Mouse (Mus musculus): ENCODE data around the gene Trib2. TPM values are rescaled to one million over a fixed set of nuclear protein-coding genes. Genes with fewer than 3 reads are reported as not detected.

The Trib2 gene
- 150 and 174 TPM in 2 replicates for polyA plus RNA-seq (2014; fragmentation: Nextera tagmentation; extraction: Ambion mirVana)

- H3K4me3 ChIP-seq (replicated peaks; ENCODE audit: low read length): peak within 1 kb of the TSS; percentile 98
- H3K27me3 ChIP-seq (ENCODE audit: control insufficient read depth, insufficient read depth, low read length): no peaks in the 10 kb centered on the region
- H3K9me3 ChIP-seq (ENCODE audit: control insufficient read depth, low read length): no peaks in the 10 kb centered on the region
- H3K4me2 ChIP-seq (replicated peaks): peak within 1 kb of the TSS; percentile 90
- ATAC-seq (ENCODE audit: low FRiP score) (peak; percentile 93), DNase-seq (ENCODE audit: low spot score) (peak; percentile 92)
- H3K27ac ChIP-seq: peak within 1 kb of the TSS; percentile 98
- peaks cover 6% of the 10 kb centered on the region for H3K4me1 ChIP-seq (replicated peaks; ENCODE audit: control insufficient read depth, insufficient read depth, low read length)
- peak within 1 kb of the TSS; percentile 100 for H3K9ac ChIP-seq
- WGBS: under 1% methylated on average over 49 of the region's 50 CpGs
- no peaks in the 10 kb centered on the region for H3K36me3 ChIP-seq (replicated peaks; ENCODE audit: control insufficient read depth, insufficient read depth)
Observed at GRCm38 (mm10) chr12:15816740-15817178, at the start of gene Trib2. TSS of gene Trib2 (minus strand) at chr12:15816922.

- Histone ChIP-seq H3K36me3 (replicated peaks; ENCODE audit: control insufficient read depth, insufficient read depth) (no peaks in the 10 kb centered on the region), H3K4me1 (replicated peaks; ENCODE audit: control insufficient read depth, insufficient read depth, low read length) (no peaks in the 10 kb centered on the region), H3K4me3 (replicated peaks; ENCODE audit: low read length) (no peak overlapping the region), H3K27ac (no peak overlapping the region), H3K27me3 (ENCODE audit: control insufficient read depth, insufficient read depth, low read length) (no peaks in the 10 kb centered on the region), H3K4me2 (replicated peaks) (no peak overlapping the region), H3K9ac (no peak overlapping the region), H3K9me3 (ENCODE audit: control insufficient read depth, low read length) (no peaks in the 10 kb centered on the region)
- 85% methylated on average over 4 of the region's 4 CpGs for WGBS
- ATAC-seq (ENCODE audit: low FRiP score): no peak
- DNase-seq (ENCODE audit: low spot score): no peak
Observed at GRCm38 (mm10) chr12:15858005-15858404, 41.3 kb upstream of the Trib2 start.

- DNase-seq (ENCODE audit: low spot score): no peak
- no peak overlapping the region for H3K4me3 ChIP-seq (replicated peaks; ENCODE audit: low read length)
- H3K9ac ChIP-seq: no peak overlapping the region
- 86% methylated on average over 5 of the region's 5 CpGs for WGBS
- H3K27ac ChIP-seq: no peak overlapping the region
- no peak overlapping the region for H3K4me2 ChIP-seq (replicated peaks)
- no peaks in the 10 kb centered on the region for H3K4me1 ChIP-seq (replicated peaks; ENCODE audit: control insufficient read depth, insufficient read depth, low read length)
- no peaks in the 10 kb centered on the region for H3K36me3 ChIP-seq (replicated peaks; ENCODE audit: control insufficient read depth, insufficient read depth)
- H3K27me3 ChIP-seq (ENCODE audit: control insufficient read depth, insufficient read depth, low read length): no peaks in the 10 kb centered on the region
- H3K9me3 ChIP-seq (ENCODE audit: control insufficient read depth, low read length): no peaks in the 10 kb centered on the region
- ATAC-seq (ENCODE audit: low FRiP score): no peak
Observed at GRCm38 (mm10) chr12:15855891-15856290, 39.2 kb upstream of the Trib2 start.

- DNase-seq (ENCODE audit: low spot score) (no peak), ATAC-seq (ENCODE audit: low FRiP score) (no peak)
- Histone ChIP-seq H3K27me3 (ENCODE audit: control insufficient read depth, insufficient read depth, low read length) (no peaks in the 10 kb centered on the region), H3K4me3 (replicated peaks; ENCODE audit: low read length) (no peak overlapping the region), H3K4me1 (replicated peaks; ENCODE audit: control insufficient read depth, insufficient read depth, low read length) (no peaks in the 10 kb centered on the region), H3K36me3 (replicated peaks; ENCODE audit: control insufficient read depth, insufficient read depth) (no peaks in the 10 kb centered on the region), H3K27ac (no peak overlapping the region), H3K9me3 (ENCODE audit: control insufficient read depth, low read length) (no peaks in the 10 kb centered on the region), H3K4me2 (replicated peaks) (no peak overlapping the region), H3K9ac (no peak overlapping the region)
- WGBS: 27% methylated on average over 4 of the region's 4 CpGs
Observed at GRCm38 (mm10) chr12:15852781-15853180, 36.1 kb upstream of the Trib2 start.

GRCm38 (mm10) chr12:15852031-15852430, 35.3 kb upstream of the Trib2 start:
- Histone ChIP-seq H3K9me3 (ENCODE audit: control insufficient read depth, low read length) (no peaks in the 10 kb centered on the region), H3K4me1 (replicated peaks; ENCODE audit: control insufficient read depth, insufficient read depth, low read length) (no peaks in the 10 kb centered on the region), H3K4me2 (replicated peaks) (no peak overlapping the region), H3K36me3 (replicated peaks; ENCODE audit: control insufficient read depth, insufficient read depth) (no peaks in the 10 kb centered on the region), H3K27me3 (ENCODE audit: control insufficient read depth, insufficient read depth, low read length) (no peaks in the 10 kb centered on the region), H3K9ac (no peak overlapping the region), H3K27ac (no peak overlapping the region), H3K4me3 (replicated peaks; ENCODE audit: low read length) (no peak overlapping the region)
- 85% methylated on average over 4 of the region's 4 CpGs for WGBS
- ATAC-seq (ENCODE audit: low FRiP score): no peak
- DNase-seq (ENCODE audit: low spot score): no peak

- no peaks in the 10 kb centered on the region for H3K4me1 ChIP-seq (replicated peaks; ENCODE audit: control insufficient read depth, insufficient read depth, low read length)
- no peak overlapping the region for H3K9ac ChIP-seq
- H3K4me3 ChIP-seq (replicated peaks; ENCODE audit: low read length): no peak overlapping the region
- ATAC-seq (ENCODE audit: low FRiP score): no peak; the same call in 1 of the 2 replicates
- no peaks in the 10 kb centered on the region for H3K36me3 ChIP-seq (replicated peaks; ENCODE audit: control insufficient read depth, insufficient read depth)
- 58% methylated on average over 8 of the region's 8 CpGs for WGBS
- H3K9me3 ChIP-seq (ENCODE audit: control insufficient read depth, low read length): no peaks in the 10 kb centered on the region
- H3K27ac ChIP-seq: no peak overlapping the region
- H3K4me2 ChIP-seq (replicated peaks): no peak overlapping the region
- no peak for DNase-seq (ENCODE audit: low spot score)
- H3K27me3 ChIP-seq (ENCODE audit: control insufficient read depth, insufficient read depth, low read length): no peaks in the 10 kb centered on the region
Observed at GRCm38 (mm10) chr12:15850441-15850895, 33.7 kb upstream of the Trib2 start.

GRCm38 (mm10) chr12:15849861-15850294, 33.2 kb upstream of the Trib2 start:
- DNase-seq (ENCODE audit: low spot score): no peak
- Histone ChIP-seq H3K9me3 (ENCODE audit: control insufficient read depth, low read length) (no peaks in the 10 kb centered on the region), H3K27ac (no peak overlapping the region), H3K27me3 (ENCODE audit: control insufficient read depth, insufficient read depth, low read length) (no peaks in the 10 kb centered on the region), H3K9ac (no peak overlapping the region), H3K36me3 (replicated peaks; ENCODE audit: control insufficient read depth, insufficient read depth) (no peaks in the 10 kb centered on the region), H3K4me1 (replicated peaks; ENCODE audit: control insufficient read depth, insufficient read depth, low read length) (no peaks in the 10 kb centered on the region), H3K4me2 (replicated peaks) (no peak overlapping the region), H3K4me3 (replicated peaks; ENCODE audit: low read length) (no peak overlapping the region)
- 0 out of 2 replicates have a peak, but pooled peaks have one; percentile 37 for ATAC-seq (ENCODE audit: low FRiP score)
- 74% methylated on average over 3 of the region's 3 CpGs for WGBS

GRCm38 (mm10) chr12:15848391-15848790, 31.7 kb upstream of the Trib2 start:
- no peaks in the 10 kb centered on the region for H3K4me1 ChIP-seq (replicated peaks; ENCODE audit: control insufficient read depth, insufficient read depth, low read length)
- WGBS: 92% methylated on average over 4 of the region's 4 CpGs
- no peaks in the 10 kb centered on the region for H3K36me3 ChIP-seq (replicated peaks; ENCODE audit: control insufficient read depth, insufficient read depth)
- no peak overlapping the region for H3K4me2 ChIP-seq (replicated peaks)
- H3K9me3 ChIP-seq (ENCODE audit: control insufficient read depth, low read length): no peaks in the 10 kb centered on the region
- no peak overlapping the region for H3K4me3 ChIP-seq (replicated peaks; ENCODE audit: low read length)
- no peak for DNase-seq (ENCODE audit: low spot score)
- ATAC-seq (ENCODE audit: low FRiP score): no peak
- H3K27ac ChIP-seq: no peak overlapping the region
- H3K9ac ChIP-seq: no peak overlapping the region
- H3K27me3 ChIP-seq (ENCODE audit: control insufficient read depth, insufficient read depth, low read length): no peaks in the 10 kb centered on the region

GRCm38 (mm10) chr12:15844701-15845100, 28.0 kb upstream of the Trib2 start:
- WGBS: 78% methylated on average over 3 of the region's 3 CpGs
- no peak for ATAC-seq (ENCODE audit: low FRiP score)

More at GRCm38 (mm10) chr12:15844701-15845100, 28.0 kb upstream of the Trib2 start:
- H3K9ac ChIP-seq: no peak overlapping the region
- no peak for DNase-seq (ENCODE audit: low spot score)
- H3K36me3 ChIP-seq (replicated peaks; ENCODE audit: control insufficient read depth, insufficient read depth): no peaks in the 10 kb centered on the region
- H3K27ac ChIP-seq: no peak overlapping the region
- H3K4me2 ChIP-seq (replicated peaks): no peak overlapping the region
- no peaks in the 10 kb centered on the region for H3K27me3 ChIP-seq (ENCODE audit: control insufficient read depth, insufficient read depth, low read length)
- no peak overlapping the region for H3K4me3 ChIP-seq (replicated peaks; ENCODE audit: low read length)
- no peaks in the 10 kb centered on the region for H3K9me3 ChIP-seq (ENCODE audit: control insufficient read depth, low read length)
- no peaks in the 10 kb centered on the region for H3K4me1 ChIP-seq (replicated peaks; ENCODE audit: control insufficient read depth, insufficient read depth, low read length)

Data from hindbrain, embryonic 14.5 days (tissue).